Mouse (Mus musculus) forebrain, embryonic 15.5 days (tissue): ENCODE results near the gene Sgip1. TPM values are rescaled to one million over a fixed set of nuclear protein-coding genes. Genes with fewer than 3 reads are reported as not detected.

Experiments used
- polyA plus RNA-seq: library from polyadenylated mRNA; unstranded; fragments of >200 nt; fragmentation: Nextera tagmentation; extraction: Ambion mirVana; gene quantifications from 2 replicates; pipeline ENCODE4 v1.2.1, GENCODE M21; 2015

Gene Sgip1
- polyA plus RNA-seq, 1 experiment from 2014 or later, result 57.3 TPM

Other genes with a start within 250 kb of the Sgip1 start
- gene Tctex1d1, start 237.3 kb downstream of the Sgip1 start, polyA plus RNA-seq, result 0.34 and 1.1 TPM in 2 replicates